Mouse (Mus musculus) liver, embryonic 12.5 days (tissue): ENCODE results near the gene G3bp1. TPM values are rescaled to one million over a fixed set of nuclear protein-coding genes. Genes with fewer than 3 reads are reported as not detected.

Experiments
- ATAC-seq: fragments of 200-750 bp; cut with Nextera tagmentation; 2 replicates; pipeline ENCODE4 v1.8.0; 2017; ENCODE audit warnings: moderate number of reproducible peaks, mild to moderate bottlenecking, moderate library complexity
- H3K27ac ChIP-seq: fragments of 300-500 bp; sonication (generic); 2 replicates; pipeline ENCODE4 v1.5.1; 2016; ENCODE audit warnings: mild to moderate bottlenecking
- H3K27me3 ChIP-seq: fragments of 300-500 bp; sonication (generic); replicated peaks from 2 replicates; pipeline ENCODE4 v1.6.1; 2016; ENCODE audit warnings: mild to moderate bottlenecking, moderate library complexity
- H3K36me3 ChIP-seq: fragments of 300-500 bp; sonication (generic); 2 replicates; pipeline ENCODE4 v1.6.1; 2016; ENCODE audit warnings: mild to moderate bottlenecking, moderate library complexity
- H3K4me1 ChIP-seq: fragments of 300-500 bp; sonication (generic); 2 replicates; pipeline ENCODE4 v1.6.1; 2016
- H3K4me2 ChIP-seq: fragments of 300-500 bp; sonication (generic); 2 replicates; pipeline ENCODE4 v1.6.1; 2016; ENCODE audit warnings: mild to moderate bottlenecking, moderate library complexity
- H3K4me3 ChIP-seq: fragments of 300-500 bp; sonication (generic); 2 replicates; pipeline ENCODE4 v1.5.1; 2016; ENCODE audit warnings: mild to moderate bottlenecking, moderate library complexity
- H3K9ac ChIP-seq: fragments of 300-500 bp; sonication (generic); 2 replicates; pipeline ENCODE4 v1.6.1; 2016; ENCODE audit warnings: mild to moderate bottlenecking, moderate library complexity
- H3K9me3 ChIP-seq: fragments of 300-500 bp; sonication (generic); replicated peaks from 2 replicates; pipeline ENCODE4 v1.6.1; 2016; ENCODE audit warnings: mild to moderate bottlenecking, moderate library complexity
- WGBS: fragments of 180-500 bp; shearing (Covaris S2); methylation state at CpG from one replicate; pipeline ENCODE4 v1.1.7; 2016; ENCODE audit not compliant: insufficient replicate concordance; 5-methylcytosine and 5-hydroxymethylcytosine counted together
- microRNA-seq: library from miRNA; unstranded; fragments of <30 nt; microRNA quantifications from one replicate; pipeline ENCODE4, GENCODE M21; 2017
- polyA plus RNA-seq: library from polyadenylated mRNA; unstranded; fragments of >200 nt; fragmentation: Nextera tagmentation; extraction: Ambion mirVana; gene quantifications from 2 replicates; pipeline ENCODE4 v1.2.1, GENCODE M21; 2016

Gene G3bp1
- polyA plus RNA-seq, 1 experiment from 2014 or later: 136 TPM

GRCm38 (mm10) chr11:55511374-55511773, 41.9 kb downstream of the G3bp1 start:
- no peak overlapping the region for H3K27ac ChIP-seq
- H3K4me3 ChIP-seq: no peak overlapping the region
- no peaks in the 10 kb centered on the region for H3K4me1 ChIP-seq
- H3K9ac ChIP-seq: no peak overlapping the region
- no peak for ATAC-seq
- H3K27me3 ChIP-seq: no peaks in the 10 kb centered on the region
- H3K9me3 ChIP-seq: no peaks in the 10 kb centered on the region
- no peak overlapping the region for H3K4me2 ChIP-seq
- WGBS: 52% methylated on average over 5 of the region's 5 CpGs
- H3K36me3 ChIP-seq: no peaks in the 10 kb centered on the region

GRCm38 (mm10) chr11:55517666-55518065, 48.2 kb downstream of the G3bp1 start:
- no peaks in the 10 kb centered on the region for H3K9me3 ChIP-seq
- H3K4me3 ChIP-seq: no peak overlapping the region
- ATAC-seq: no peak
- WGBS: 34% methylated on average over 5 of the region's 5 CpGs
- no peak overlapping the region for H3K27ac ChIP-seq
- H3K4me1 ChIP-seq: peaks cover 9% of the 10 kb centered on the region; the same call in 1 of the 2 replicates
- H3K9ac ChIP-seq: no peak overlapping the region
- no peaks in the 10 kb centered on the region for H3K27me3 ChIP-seq
- no peak overlapping the region for H3K4me2 ChIP-seq
- no peaks in the 10 kb centered on the region for H3K36me3 ChIP-seq

GRCm38 (mm10) chr11:55518806-55519674, 49.6 kb downstream of the G3bp1 start:
- Histone ChIP-seq H3K36me3 (no peaks in the 10 kb centered on the region), H3K27me3 (no peaks in the 10 kb centered on the region), H3K4me3 (no peak overlapping the region), H3K9me3 (no peaks in the 10 kb centered on the region), H3K27ac (no peak overlapping the region), H3K4me1 (peaks cover 9% of the 10 kb centered on the region; the same call in 1 of the 2 replicates), H3K9ac (no peak overlapping the region), H3K4me2 (no peak overlapping the region)
- 5% methylated on average over 9 of the region's 9 CpGs for WGBS
- peak; percentile 37; the same call in 1 of the 2 replicates for ATAC-seq

- Histone ChIP-seq H3K9ac (no peak overlapping the region), H3K27me3 (no peaks in the 10 kb centered on the region), H3K4me1 (no peaks in the 10 kb centered on the region), H3K27ac (no peak overlapping the region), H3K4me3 (no peak overlapping the region), H3K9me3 (no peaks in the 10 kb centered on the region), H3K36me3 (no peaks in the 10 kb centered on the region), H3K4me2 (no peak overlapping the region)
- peak; percentile 42; the same call in 1 of the 2 replicates for ATAC-seq
- 27% methylated on average over 7 of the region's 7 CpGs for WGBS
Observed at GRCm38 (mm10) chr11:55530741-55531140, 61.3 kb downstream of the G3bp1 start.

- H3K27ac ChIP-seq: no peak overlapping the region
- no peaks in the 10 kb centered on the region for H3K27me3 ChIP-seq
- no peak overlapping the region for H3K4me2 ChIP-seq
- no peak overlapping the region for H3K9ac ChIP-seq
- no peaks in the 10 kb centered on the region for H3K9me3 ChIP-seq
- no peaks in the 10 kb centered on the region for H3K4me1 ChIP-seq
- H3K4me3 ChIP-seq: no peak overlapping the region
- no peak for ATAC-seq
- H3K36me3 ChIP-seq: no peaks in the 10 kb centered on the region
- WGBS: 70% methylated on average over 5 of the region's 5 CpGs
Observed at GRCm38 (mm10) chr11:55533378-55533777, 63.9 kb downstream of the G3bp1 start.

GRCm38 (mm10) chr11:55534766-55535165, 65.3 kb downstream of the G3bp1 start:
- Histone ChIP-seq H3K9ac (no peak overlapping the region), H3K4me3 (no peak overlapping the region), H3K9me3 (no peaks in the 10 kb centered on the region), H3K4me2 (no peak overlapping the region), H3K4me1 (no peaks in the 10 kb centered on the region), H3K27ac (no peak overlapping the region), H3K27me3 (no peaks in the 10 kb centered on the region), H3K36me3 (no peaks in the 10 kb centered on the region)
- ATAC-seq: no peak
- WGBS: 15% methylated on average over 2 of the region's 2 CpGs

GRCm38 (mm10) chr11:55542128-55542527, 72.6 kb downstream of the G3bp1 start:
- whole genome bisulfite sequencing: 42% methylated on average over 7 of the region's 7 CpGs
- no peak overlapping the region for H3K4me3 ChIP-seq
- H3K27me3 ChIP-seq: no peaks in the 10 kb centered on the region
- H3K9ac ChIP-seq: no peak overlapping the region
- ATAC-seq: no peak
- no peaks in the 10 kb centered on the region for H3K36me3 ChIP-seq
- 0 out of 2 replicates have a peak, but pooled peaks cover 5% of the 10 kb centered on the region for H3K9me3 ChIP-seq
- no peak overlapping the region for H3K4me2 ChIP-seq
- no peaks in the 10 kb centered on the region for H3K4me1 ChIP-seq
- H3K27ac ChIP-seq: no peak overlapping the region

GRCm38 (mm10) chr11:55542671-55543070, 73.2 kb downstream of the G3bp1 start:
- 0 out of 2 replicates have a peak, but pooled peaks cover 5% of the 10 kb centered on the region for H3K9me3 ChIP-seq
- no peak overlapping the region for H3K4me3 ChIP-seq
- no peak for ATAC-seq
- H3K9ac ChIP-seq: no peak overlapping the region
- H3K4me1 ChIP-seq: no peaks in the 10 kb centered on the region
- no peak overlapping the region for H3K27ac ChIP-seq
- 29% methylated on average over 4 of the region's 4 CpGs for WGBS
- H3K27me3 ChIP-seq: no peaks in the 10 kb centered on the region
- no peak overlapping the region for H3K4me2 ChIP-seq
- H3K36me3 ChIP-seq: no peaks in the 10 kb centered on the region

GRCm38 (mm10) chr11:55545690-55546089, 76.2 kb downstream of the G3bp1 start:
- no peak for ATAC-seq
- 67% methylated on average over 1 of the region's 1 CpGs for WGBS

More at GRCm38 (mm10) chr11:55545690-55546089, 76.2 kb downstream of the G3bp1 start:
- H3K9ac ChIP-seq: no peak overlapping the region
- H3K4me3 ChIP-seq: no peak overlapping the region
- H3K9me3 ChIP-seq: 0 out of 2 replicates have a peak, but pooled peaks cover 5% of the 10 kb centered on the region
- no peak overlapping the region for H3K4me2 ChIP-seq
- H3K27ac ChIP-seq: no peak overlapping the region
- H3K27me3 ChIP-seq: no peaks in the 10 kb centered on the region
- H3K4me1 ChIP-seq: no peaks in the 10 kb centered on the region
- H3K36me3 ChIP-seq: no peaks in the 10 kb centered on the region

Small RNA genes within 50 kb of the gene (microRNA-seq; reads per million reads assigned to microRNA genes)
- not detected for gene Mir7652

Other genes starting within 250 kb of the G3bp1 start
- gene Fat2, start 133.1 kb upstream of the G3bp1 start, polyA plus RNA-seq: not detected in 2 replicates
- gene Sparc, start 46.5 kb upstream of the G3bp1 start, polyA plus RNA-seq: 167 and 173 TPM in 2 replicates
- gene Atox1, start 8.4 kb upstream of the G3bp1 start, polyA plus RNA-seq: 203 and 210 TPM in 2 replicates
- not detected in 2 replicates for gene Glra1, start 138.5 kb downstream of the G3bp1 start, polyA plus RNA-seq